Mouse (Mus musculus) heart, postnatal 0 days (tissue): ENCODE results near the gene B9d2.

Experiments
- CTCF ChIP-seq: IDR thresholded peaks from 2 replicates; pipeline ENCODE4 v1.5.1; 2016; ENCODE audit warnings: antibody characterized with exemption, control low read depth, low read depth
- EP300 ChIP-seq: IDR thresholded peaks from 2 replicates; pipeline ENCODE4 v1.6.1; 2016; ENCODE audit warnings: antibody characterized with exemption, low read depth

DNA sequence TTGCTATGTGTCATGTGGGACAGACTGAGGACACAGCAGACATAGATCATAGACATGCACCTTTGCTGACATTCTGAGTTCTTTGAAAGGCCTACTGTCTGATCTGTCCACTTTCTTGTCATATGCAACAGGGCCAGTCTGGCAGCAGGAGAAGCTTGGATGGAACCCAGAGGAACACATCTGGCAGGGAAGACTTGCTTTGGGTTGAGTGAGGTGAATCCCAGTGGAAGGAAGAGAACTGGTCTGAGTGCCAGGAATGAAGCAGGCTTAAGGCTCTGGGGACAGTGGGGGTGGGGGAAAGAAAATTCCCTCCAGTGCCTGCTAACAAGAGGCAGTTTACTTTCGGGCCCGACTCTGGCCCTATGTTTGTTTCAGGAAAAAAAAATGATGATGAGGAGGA is 49.3 kb downstream of the B9d2 start:
- no peak for TF ChIP-seq CTCF
- TF ChIP-seq EP300, result no peak
